Mouse (Mus musculus) kidney, adult 8-10 months (tissue): Measurements from ENCODE around the gene Gnpnat1.
"Not testable (repeated sequence)": the region's sequence is repeated elsewhere in the genome, so short reads cannot be mapped to it uniquely, and the experiment has no call there.

Experiments used
- DNase-seq, 2 experiments: peaks; one replicate each; pipeline ENCODE4 v3.0.0; 2022

The Gnpnat1 gene

GRCm38 (mm10) chr14:45404813-45405212, at the start of gene Gnpnat1:
Gene Gnpnat1, minus strand, starts transcription at chr14:45404913.
- not testable (repeated sequence) for DNase-seq

GRCm38 (mm10) chr14:45453538-45454233, 49.0 kb upstream of the Gnpnat1 start:
- peak; percentile 44 to 62 for DNase-seq

- DNase-seq, result peak; percentile 80 to 88
Measured at GRCm38 (mm10) chr14:45452861-45453512, 48.3 kb upstream of the Gnpnat1 start.

GRCm38 (mm10) chr14:45452148-45452547, 47.4 kb upstream of the Gnpnat1 start:
- no peak for DNase-seq

GRCm38 (mm10) chr14:45451090-45451489, 46.4 kb upstream of the Gnpnat1 start:
- DNase-seq, result no peak

- DNase-seq, result no peak
Measured at GRCm38 (mm10) chr14:45446777-45447176, 42.1 kb upstream of the Gnpnat1 start.

GRCm38 (mm10) chr14:45445445-45445844, 40.7 kb upstream of the Gnpnat1 start:
- DNase-seq, result no peak

- no peak for DNase-seq
Measured at GRCm38 (mm10) chr14:45444870-45445269, 40.2 kb upstream of the Gnpnat1 start.

- DNase-seq, result no peak
Measured at GRCm38 (mm10) chr14:45442781-45443560, 38.3 kb upstream of the Gnpnat1 start.

GRCm38 (mm10) chr14:45441291-45441690, 36.6 kb upstream of the Gnpnat1 start:
- no peak for DNase-seq

GRCm38 (mm10) chr14:45439387-45439786, 34.7 kb upstream of the Gnpnat1 start:
- DNase-seq, result no peak

GRCm38 (mm10) chr14:45438931-45439275, 34.2 kb upstream of the Gnpnat1 start:
- no peak for DNase-seq

- DNase-seq, result no peak
Measured at GRCm38 (mm10) chr14:45438250-45438930, 33.7 kb upstream of the Gnpnat1 start.

GRCm38 (mm10) chr14:45434220-45434619, 29.5 kb upstream of the Gnpnat1 start:
- DNase-seq, result no peak

- DNase-seq, result no peak
Measured at GRCm38 (mm10) chr14:45432003-45432402, 27.3 kb upstream of the Gnpnat1 start.

- DNase-seq, result peak; percentile 78 to 90
Measured at GRCm38 (mm10) chr14:45430066-45430842, 25.5 kb upstream of the Gnpnat1 start.

GRCm38 (mm10) chr14:45423220-45423619, 18.5 kb upstream of the Gnpnat1 start:
- DNase-seq, result peak; percentile 48 to 55

GRCm38 (mm10) chr14:45422371-45422770, 17.7 kb upstream of the Gnpnat1 start:
- no peak for DNase-seq

GRCm38 (mm10) chr14:45419323-45419722, 14.6 kb upstream of the Gnpnat1 start:
- no peak for DNase-seq

GRCm38 (mm10) chr14:45418553-45418952, 13.8 kb upstream of the Gnpnat1 start:
- DNase-seq, result no peak

- DNase-seq, result no peak
Measured at GRCm38 (mm10) chr14:45416265-45416664, 11.6 kb upstream of the Gnpnat1 start.

GRCm38 (mm10) chr14:45403651-45404050, 1.1 kb downstream of the Gnpnat1 start:
- DNase-seq, result no peak
